Mouse (Mus musculus): ENCODE measurements around the gene Rasgrp2.

Rasgrp2 gene

DNA sequence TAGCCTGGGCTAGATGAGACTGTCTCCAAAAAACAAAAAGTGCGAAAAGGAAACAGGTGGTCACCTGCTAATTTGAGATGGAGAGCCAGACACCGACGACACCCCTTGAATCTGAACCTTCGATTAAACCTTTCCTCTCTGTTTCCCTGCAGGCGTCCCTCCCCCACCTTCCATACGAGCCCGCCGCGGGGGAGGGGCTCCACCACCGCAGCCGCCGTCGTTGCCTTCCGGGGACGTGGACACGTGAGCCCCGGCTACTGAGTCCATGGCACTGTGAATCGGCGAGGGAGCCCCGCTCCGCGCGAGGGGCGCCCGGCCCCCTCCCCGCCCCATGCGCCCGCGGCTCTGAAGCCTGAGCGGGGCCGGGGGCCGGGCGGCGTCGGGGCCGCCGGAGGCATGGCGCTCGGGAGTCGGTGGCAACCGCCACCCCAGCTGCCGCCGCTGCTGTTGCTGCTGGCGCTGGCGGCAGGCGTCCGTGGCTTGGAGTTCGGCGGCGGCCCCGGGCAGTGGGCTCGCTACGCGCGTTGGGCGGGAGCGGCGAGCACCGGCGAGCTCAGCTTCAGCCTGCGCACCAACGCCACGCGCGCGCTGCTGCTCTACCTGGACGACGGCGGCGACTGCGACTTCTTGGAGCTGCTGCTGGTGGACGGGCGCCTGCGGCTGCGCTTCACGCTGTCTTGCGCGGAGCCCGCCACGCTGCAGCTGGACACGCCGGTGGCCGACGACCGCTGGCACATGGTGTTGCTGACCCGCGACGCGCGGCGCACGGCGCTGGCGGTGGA, 28.7 kb downstream of the Rasgrp2 start:
- DNase-seq (ENCODE audit: low read depth, low spot score) = no peak

DNA sequence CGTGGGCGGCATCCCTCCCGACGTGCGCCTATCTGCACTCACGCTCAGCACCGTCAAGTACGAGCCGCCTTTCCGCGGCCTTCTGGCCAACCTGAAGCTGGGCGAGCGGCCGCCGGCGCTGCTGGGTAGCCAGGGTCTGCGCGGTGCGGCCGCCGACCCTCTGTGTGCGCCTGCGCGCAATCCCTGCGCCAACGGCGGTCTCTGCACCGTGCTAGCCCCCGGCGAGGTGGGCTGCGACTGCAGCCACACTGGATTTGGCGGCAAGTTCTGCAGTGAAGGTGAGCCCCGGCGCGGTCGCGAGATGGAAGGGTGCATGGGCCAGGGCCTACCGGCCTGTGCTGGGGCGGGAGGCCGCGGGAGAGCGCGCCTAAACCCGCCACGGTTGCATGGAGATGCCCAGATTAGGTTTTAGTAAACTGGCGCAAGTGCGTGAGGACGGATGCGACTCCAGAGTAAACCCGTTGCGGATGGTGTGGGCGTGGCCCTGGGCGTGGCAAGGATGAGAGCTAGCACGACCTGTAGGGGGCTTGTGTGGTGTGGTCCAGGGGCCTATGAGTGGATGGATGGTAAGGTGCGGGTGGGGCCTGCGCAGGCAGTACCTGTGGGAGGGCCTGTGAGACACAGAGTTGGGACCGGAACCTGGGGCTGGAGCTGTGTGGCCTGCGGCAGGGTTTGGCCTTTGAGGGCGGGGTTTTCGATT, 29.5 kb downstream of the Rasgrp2 start:
- DNase-seq (ENCODE audit: low read depth, low spot score) = no peak

DNA sequence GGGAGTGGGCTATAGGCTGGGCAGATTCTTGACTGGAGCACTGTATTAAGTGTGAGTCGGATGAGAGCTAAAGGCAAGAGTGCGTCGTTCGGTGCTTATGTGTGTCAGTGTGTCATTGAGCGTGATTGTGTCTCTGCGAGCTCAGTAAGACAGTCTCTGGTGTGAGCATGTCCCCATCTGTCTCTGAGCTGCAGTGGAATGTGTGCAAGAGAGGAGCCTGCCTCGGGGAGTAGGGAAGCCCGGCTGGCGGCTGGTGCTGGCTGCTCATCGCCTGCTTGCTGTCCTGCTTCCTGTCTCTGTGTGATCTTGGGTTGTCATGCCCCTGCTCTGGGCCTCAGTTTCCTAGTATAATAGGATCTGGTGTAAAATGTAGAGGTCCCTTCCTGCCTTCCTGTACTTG, 43.9 kb downstream of the Rasgrp2 start:
- no peak for DNase-seq (ENCODE audit: low read depth, low spot score)

DNA sequence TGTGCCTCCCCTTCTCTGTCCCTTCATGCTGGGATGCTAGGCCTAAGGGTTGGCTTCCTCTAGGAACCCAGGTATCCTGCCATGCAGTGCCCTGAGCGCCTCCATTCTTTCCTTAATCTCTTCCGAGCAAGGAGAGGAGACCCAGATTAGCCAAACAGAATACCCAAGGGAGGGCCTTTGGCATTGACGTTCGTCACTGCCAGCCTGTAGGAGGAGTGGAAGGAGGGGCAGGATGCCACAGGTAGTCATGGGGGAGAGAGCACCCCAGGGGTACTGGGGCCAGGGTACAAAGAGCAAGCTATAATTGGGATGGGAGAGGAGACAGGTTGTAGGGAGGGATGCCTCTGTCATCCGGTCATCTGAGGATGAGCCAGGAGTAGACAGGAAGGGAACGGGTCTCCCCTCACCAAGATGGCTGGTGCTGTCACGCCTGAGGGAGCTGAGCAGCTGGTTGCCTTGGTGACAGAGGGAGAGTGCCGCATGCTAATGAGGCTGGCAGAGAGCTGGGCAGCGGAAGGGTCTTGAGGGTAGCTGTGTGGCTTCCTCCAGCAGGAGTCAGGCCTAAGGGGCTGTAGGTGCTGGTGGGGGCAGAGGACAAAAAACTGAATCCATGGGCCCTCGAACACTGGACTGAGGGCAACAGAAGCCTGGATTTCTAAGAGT, 46.8 kb downstream of the Rasgrp2 start:
- DNase-seq (ENCODE audit: low read depth, low spot score) = no peak

DNA sequence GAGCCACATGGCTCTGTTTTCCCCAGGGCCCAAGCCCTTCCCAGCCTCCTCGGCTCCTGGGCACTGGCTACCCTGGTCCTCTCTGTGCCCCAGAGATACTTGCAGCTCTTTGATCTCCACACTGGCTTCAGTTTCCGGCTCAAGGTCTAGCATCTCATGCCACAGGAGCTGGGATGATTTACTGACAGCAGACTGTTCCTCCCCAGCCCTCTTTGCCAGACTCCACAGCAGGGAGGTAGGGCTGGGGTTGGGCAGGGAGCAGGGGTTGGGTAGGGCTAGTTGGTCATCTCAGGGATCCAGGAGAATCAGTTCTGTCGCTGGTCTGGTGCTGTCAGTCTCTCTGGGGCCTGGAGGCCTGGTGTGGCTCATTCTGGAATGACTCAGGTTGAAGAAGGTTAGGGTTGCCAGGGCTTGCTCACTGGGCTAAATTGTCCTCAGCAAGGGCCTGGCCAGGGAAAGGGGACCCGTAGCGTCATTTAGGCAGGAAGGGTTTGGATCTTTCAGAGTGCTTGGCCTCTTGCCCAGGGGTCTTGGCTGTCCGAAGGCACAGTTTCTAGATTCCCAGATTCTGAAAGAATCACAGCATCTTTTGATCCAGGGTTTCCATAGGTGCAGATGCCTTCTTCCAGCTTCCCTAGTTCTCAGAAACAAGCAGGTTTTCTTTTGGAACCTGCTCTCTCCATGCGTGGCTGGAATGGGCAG, 47.7 kb downstream of the Rasgrp2 start:
- no peak for DNase-seq (ENCODE audit: low read depth, low spot score)

DNA sequence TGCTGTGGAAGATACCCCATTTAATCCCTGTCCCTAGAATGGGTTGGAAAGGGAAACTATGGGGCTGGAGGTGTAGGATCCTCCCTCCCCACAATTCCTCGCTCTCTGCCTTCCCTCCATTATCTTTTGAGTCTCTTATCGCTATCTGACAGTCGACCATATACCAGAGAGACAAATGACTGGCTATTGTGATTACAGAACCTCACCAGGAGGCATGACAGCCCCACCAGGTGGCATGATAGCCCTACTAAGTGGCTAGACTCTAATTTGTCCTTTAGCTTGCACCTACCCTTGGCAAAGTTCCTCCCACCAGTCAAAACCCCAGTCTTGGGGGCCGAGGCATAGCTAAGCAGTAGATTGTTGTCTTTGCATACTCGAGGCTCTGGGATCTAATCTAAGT, 49.6 kb downstream of the Rasgrp2 start:
- DNase-seq (ENCODE audit: low read depth, low spot score) = no peak

DNA sequence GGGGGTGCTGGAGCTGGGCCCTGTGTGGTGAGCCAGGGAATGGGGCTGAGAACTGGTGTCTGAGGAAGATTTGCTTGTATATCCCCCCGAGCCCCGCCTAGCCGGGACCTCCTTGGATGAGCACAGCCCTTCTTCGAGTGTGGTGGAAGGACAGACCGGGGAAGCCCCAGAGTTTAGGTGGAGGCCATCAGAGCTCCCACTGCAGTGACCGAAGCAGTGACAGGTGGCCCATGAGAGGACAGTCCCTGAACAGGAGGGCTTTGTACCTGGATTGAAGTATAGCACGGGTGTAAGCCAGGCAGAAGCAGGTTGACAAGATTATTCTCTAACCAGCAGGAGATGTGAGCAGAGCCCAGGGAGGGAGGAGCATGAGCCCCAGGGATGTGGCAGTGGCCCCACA, 50.7 kb downstream of the Rasgrp2 start:
- DNase-seq (ENCODE audit: low read depth, low spot score) = no peak

DNA sequence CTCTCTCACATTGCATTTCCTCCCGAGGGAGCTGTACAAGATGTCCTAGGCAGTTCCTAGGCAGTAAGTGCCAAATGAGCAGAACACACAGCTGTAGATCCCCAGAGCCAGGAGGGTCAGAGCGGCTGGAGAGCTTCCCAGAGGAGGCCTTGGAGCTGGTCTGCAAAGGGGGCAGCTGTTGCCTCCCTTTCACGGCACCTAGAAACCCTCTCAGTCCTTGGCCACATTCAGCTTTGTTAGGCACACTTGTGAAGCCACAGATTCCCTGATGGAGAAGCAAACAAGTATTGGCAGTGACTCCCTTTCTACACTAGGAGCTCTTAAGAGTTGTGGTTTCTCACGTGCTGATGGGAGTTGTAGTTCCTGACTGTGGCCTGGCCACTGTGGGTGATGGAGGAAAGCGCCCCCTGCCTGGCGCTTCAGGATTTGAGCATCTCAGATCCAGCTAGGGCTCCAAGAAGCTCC, 52.9 kb downstream of the Rasgrp2 start:
- DNase-seq (ENCODE audit: low read depth, low spot score) = peak; percentile 65

DNA sequence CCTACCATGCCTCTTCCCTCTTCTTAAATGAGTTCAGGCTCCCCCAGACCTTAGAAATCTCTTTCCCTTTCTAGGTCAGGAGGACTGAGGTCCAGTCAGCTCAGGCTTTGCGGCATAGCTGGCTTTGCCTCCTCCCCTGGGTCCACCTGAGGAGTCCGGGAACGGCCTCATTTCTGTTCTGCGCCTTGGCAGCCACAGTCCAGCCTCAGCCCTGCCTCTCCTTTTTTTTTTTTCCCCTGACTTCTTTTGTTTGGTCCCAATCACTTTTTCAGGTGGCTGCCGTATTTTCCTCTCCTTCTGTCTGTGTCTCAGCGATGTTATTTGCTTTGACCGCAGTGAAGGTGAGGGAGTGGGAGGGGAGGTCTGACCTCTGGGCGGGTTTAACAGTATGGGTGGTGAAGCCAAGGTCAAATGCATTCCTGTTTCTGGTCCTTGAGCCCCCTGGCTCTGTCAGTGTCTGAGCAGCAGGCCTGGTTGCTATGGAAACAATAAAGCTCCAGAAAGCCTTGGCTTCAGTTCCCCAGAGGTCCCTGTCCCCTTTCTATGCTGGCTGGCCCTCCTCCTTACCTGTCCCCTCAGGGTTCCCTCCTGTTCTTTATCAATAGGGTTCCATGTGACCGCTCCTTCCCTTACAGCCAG, 53.7 kb downstream of the Rasgrp2 start:
- DNase-seq (ENCODE audit: low read depth, low spot score) = no peak

DNA sequence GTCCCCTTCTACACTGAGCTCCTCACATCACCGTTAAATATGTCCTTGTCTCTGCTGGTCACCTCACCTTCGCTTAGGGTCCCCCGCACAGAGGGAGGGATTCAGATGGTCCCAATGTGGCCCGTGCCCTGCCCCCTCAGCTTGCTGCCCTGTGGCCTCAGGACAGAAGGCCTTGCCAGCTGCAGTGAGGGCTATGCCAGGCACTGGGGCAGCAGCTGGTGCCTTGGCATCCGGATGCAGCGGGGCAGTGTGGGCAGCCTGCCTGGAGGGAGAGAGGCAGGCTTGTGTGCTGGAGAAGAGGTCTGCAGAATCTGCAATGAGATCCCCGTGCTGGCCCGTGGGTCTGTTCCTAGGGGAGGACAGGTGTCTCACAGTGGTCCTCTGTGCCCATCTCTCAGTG, 54.2 kb downstream of the Rasgrp2 start:
- DNase-seq (ENCODE audit: low read depth, low spot score) = no peak

DNA sequence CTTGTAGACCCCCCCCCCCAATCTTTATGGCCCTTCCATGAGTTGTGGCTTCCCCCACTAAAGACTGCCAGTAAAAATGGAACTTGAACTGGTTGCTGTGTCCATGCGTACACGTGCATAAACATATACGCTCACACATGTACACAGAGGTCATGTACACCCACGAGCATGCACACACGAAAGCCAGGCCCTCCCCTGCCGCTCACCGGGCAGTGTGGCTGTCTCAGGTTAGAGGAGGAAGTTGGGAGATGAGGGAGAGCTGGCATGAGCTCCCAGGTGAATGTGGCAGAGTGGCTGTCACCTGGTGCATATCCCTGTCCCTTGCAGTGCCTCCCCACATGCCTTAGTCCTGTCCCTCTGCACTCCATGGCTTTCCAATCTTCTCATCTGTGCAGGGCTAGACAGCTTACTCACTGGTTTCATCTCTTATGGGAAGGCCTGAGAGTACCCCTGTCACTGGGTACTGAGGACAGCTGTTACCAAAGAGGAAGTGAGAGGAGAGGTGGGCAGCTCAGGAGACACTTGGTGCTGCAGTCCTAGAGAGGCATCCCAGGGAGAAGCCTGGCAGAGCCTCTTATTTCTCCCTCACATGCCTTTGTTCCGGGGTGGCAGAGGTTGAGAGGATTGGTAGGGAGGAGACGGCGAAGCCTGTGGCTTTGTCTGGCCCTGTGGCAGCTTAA, 55.0 kb downstream of the Rasgrp2 start:
- DNase-seq (ENCODE audit: low read depth, low spot score) = no peak

DNA sequence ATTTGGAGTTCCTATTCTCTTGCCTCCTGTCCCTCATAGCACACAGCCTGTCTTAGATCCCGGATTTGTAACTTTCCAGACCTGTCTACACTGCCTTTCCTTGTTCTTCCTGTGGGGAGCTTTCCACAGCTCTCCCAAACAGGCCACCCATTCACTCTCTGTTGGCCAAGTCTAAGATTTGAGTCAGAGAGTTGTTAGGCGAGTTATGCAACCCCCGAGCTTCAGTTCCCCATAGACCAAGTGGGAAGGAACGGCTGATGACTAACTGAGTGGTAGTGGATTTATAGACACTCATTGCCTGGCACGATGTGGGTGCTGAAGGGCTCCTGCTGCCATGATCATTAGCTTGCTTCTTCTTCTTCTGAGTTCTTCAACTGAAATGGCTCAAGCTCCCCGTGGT, 60.4 kb downstream of the Rasgrp2 start:
- no peak for DNase-seq (ENCODE audit: low read depth, low spot score)

DNA sequence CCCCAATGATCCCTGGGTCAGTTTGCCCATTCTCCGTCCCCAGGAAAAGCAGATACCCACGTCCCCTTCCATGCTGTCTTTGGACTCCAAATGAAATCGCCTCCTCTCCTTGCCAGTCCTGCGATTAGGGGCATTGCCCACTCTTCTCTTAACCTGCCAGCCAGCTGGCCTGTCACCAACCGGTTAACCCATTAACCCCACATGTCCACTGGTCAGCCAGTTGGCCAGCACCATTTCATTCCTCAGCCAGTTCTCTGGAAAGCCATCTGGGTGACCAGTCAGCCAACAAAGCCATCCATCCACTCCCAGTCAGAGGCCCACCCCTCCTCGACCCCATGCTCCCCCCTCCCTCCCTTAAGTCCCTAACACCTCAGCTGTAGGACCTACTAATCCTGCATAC, 63.7 kb downstream of the Rasgrp2 start:
- no peak for DNase-seq (ENCODE audit: low read depth, low spot score)

DNA sequence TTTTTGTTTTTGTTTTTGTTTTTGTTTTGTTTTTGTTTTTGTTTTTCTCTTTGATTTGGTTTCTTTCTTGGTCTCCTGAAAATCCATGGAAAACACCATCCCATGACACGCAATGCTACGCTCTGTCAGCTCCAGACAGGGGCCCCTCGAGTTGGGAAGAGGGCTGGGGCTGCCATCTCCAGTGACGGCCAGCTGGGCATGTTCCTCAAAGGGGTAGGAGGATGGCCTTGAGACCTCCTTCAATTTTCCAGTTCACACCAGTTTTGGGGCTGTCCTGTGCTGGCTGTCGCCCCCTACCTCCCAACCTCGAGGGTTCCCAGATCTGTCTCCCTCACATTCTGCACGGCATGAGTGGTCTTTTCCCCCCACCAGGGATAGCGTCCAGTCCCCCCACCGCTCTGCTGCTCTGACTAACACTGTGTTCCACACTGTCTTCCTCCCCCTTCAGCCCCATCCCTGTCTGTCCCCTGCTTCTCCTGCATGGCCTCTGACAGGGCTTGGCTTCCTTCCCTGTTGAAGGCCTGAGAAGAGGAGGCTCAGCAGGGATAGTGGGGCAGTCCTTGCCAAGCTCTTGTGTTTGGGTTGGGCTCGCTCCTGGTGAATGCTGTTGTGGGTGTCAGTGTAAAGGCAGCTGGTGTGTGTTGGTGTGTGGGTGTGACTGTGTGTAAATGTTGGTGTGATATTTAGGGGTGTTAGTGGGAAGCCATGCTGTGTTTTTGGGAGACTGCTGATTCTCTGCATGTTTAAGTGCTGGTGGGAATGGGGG, 65.3 kb downstream of the Rasgrp2 start:
- no peak for DNase-seq (ENCODE audit: low read depth, low spot score)
